9 mouse cellular contexts compared by ENCODE assay signal in the genomic region with DNA sequence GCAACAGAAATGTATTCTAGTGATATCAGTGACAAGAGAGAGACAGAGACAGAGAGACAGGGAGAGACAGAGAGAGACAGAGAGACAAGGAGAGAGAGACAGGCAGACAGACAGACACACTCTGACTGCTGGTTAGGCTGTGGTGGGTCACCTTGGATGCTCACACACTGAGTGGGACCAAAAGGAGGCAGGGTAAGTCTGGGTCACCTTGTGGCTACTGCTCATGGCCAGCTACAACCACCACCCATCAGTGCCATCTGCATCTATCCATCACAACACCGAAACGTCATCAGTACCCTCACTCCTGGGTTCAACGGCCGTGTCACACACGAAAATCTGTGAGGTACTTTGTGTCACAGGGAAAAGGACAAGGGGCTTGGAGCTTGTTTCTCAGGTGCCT. TPM values are rescaled to one million over a fixed set of nuclear protein-coding genes. Genes with fewer than 3 reads are reported as not detected.
DNase-seq lines count a peak whose midpoint lies in the region; ATAC-seq and TF ChIP-seq lines count a peak whose summit lies in the region.
"Had no signal": no experiment of that assay in that cellular context is flagged by ENCODE, and none has a peak within 500 bp of the region (broad histone marks: within the 10 kb centered on the region; RNA-seq: fewer than 3 reads in every experiment).

No protein-coding gene starts in this region.

- TF ChIP-seq EP300 in liver, postnatal 0 days (IDR thresholded peaks at IDR 0.05; ENCODE audit: low read depth): no peak
- no peak for TF ChIP-seq EP300 in stomach, postnatal 0 days (optimal IDR thresholded peaks at IDR 0.05)

- peak overlapping the region; percentile 49; the same call in 1 of the 2 replicates for H3K4me2 ChIP-seq in liver, postnatal 0 days (ENCODE audit: low read depth, low read length)
- peak overlapping the region; percentile 25; the same call in 1 of the 2 replicates for H3K4me2 ChIP-seq in stomach, postnatal 0 days (replicated peaks; ENCODE audit: low read depth)

- TF ChIP-seq CTCF in spleen, adult 2 months (IDR thresholded peaks at IDR 0.05; ENCODE audit: extremely low read depth, insufficient read depth, insufficient read length, insufficient replicate concordance): no peak
- no peak for TF ChIP-seq CTCF in liver, postnatal 0 days (IDR thresholded peaks at IDR 0.05; ENCODE audit: low read depth)
- no peak for TF ChIP-seq CTCF in stomach, postnatal 0 days (IDR thresholded peaks at IDR 0.05; ENCODE audit: low read depth)

- no peaks in the 10 kb centered on the region for H3K27me3 ChIP-seq in spleen, adult 2 months (ENCODE audit: control insufficient read depth, insufficient read depth, low read length)
- H3K27me3 ChIP-seq in hindbrain, embryonic 10.5 days (ENCODE audit: insufficient read depth, poor library complexity, severe bottlenecking): peaks cover 10% of the 10 kb centered on the region; the same call in 1 of the 2 replicates
- no peaks in the 10 kb centered on the region for H3K27me3 ChIP-seq in liver, postnatal 0 days (ENCODE audit: insufficient read depth, low read length)
- no peaks in the 10 kb centered on the region for H3K27me3 ChIP-seq in stomach, postnatal 0 days (ENCODE audit: control insufficient read depth, insufficient read depth, low read length)

- H3K4me3 ChIP-seq in spleen, adult 2 months (ENCODE audit: extremely low read depth, insufficient read depth, insufficient read length): peak overlapping the region; percentile 44; the same call in 1 of the 2 replicates
- H3K4me3 ChIP-seq in hindbrain, embryonic 10.5 days: peak overlapping the region; percentile 28
- no peak overlapping the region for H3K4me3 ChIP-seq in liver, postnatal 0 days (ENCODE audit: low read depth, low read length)
- H3K4me3 ChIP-seq in stomach, postnatal 0 days (ENCODE audit: low read depth, low read length): no peak overlapping the region
- H3K4me3 ChIP-seq: erythroblast, embryonic 14.5 days had no signal

- 34% methylated on average over 5 of the region's 5 CpGs for WGBS in spleen, adult 2 months
- WGBS in hindbrain, embryonic 10.5 days: 87% methylated on average over 5 of the region's 5 CpGs
- 59% methylated on average over 5 of the region's 5 CpGs for WGBS in liver, postnatal 0 days (ENCODE audit: insufficient replicate concordance)
- WGBS in stomach, postnatal 0 days: 72% methylated on average over 5 of the region's 5 CpGs

- H3K27ac ChIP-seq in spleen, adult 2 months (ENCODE audit: insufficient read depth, low read length): no peak overlapping the region
- H3K27ac ChIP-seq in hindbrain, embryonic 10.5 days: peak overlapping the region; percentile 84
- no peak overlapping the region for H3K27ac ChIP-seq in liver, postnatal 0 days (ENCODE audit: low read depth)
- H3K27ac ChIP-seq in stomach, postnatal 0 days (replicated peaks): no peak overlapping the region

- peaks cover 14% of the 10 kb centered on the region; the same call in 1 of the 2 replicates for H3K4me1 ChIP-seq in spleen, adult 2 months (ENCODE audit: control insufficient read depth, insufficient read depth, insufficient read length)
- H3K4me1 ChIP-seq in hindbrain, embryonic 10.5 days (replicated peaks): peaks cover 34% of the 10 kb centered on the region
- H3K4me1 ChIP-seq in liver, postnatal 0 days (ENCODE audit: insufficient read depth): peaks cover 5% of the 10 kb centered on the region
- no peaks in the 10 kb centered on the region for H3K4me1 ChIP-seq in stomach, postnatal 0 days (replicated peaks; ENCODE audit: control insufficient read depth, insufficient read depth)

- no peak for TF ChIP-seq POLR2A in spleen, adult 2 months (IDR thresholded peaks at IDR 0.05; ENCODE audit: low read depth, low read length)

- no peak for DNase-seq in spleen, adult 2 months (ENCODE audit: low read depth in 1 of 2, low spot score in 2 of 2)
- no peak for DNase-seq in spleen, postnatal 36 days (ENCODE audit: low spot score in 2 of 2)
- no peak for DNase-seq in hindbrain, embryonic 10.5 days (ENCODE audit: low spot score)
- DNase-seq in liver, postnatal 0 days: no peak
- no peak for DNase-seq in stomach, postnatal 0 days (ENCODE audit: low spot score)
- DNase-seq in cerebellum, postnatal 10 days: no peak
- DNase-seq in frontal cortex, postnatal 25 days (ENCODE audit: low spot score in 2 of 2): no peak
- DNase-seq in urinary bladder, postnatal 25 days (ENCODE audit: low spot score): no peak

- no peaks in the 10 kb centered on the region for H3K36me3 ChIP-seq in spleen, adult 2 months (ENCODE audit: control insufficient read depth, insufficient read depth, low read length)
- no peaks in the 10 kb centered on the region for H3K36me3 ChIP-seq in hindbrain, embryonic 10.5 days
- H3K36me3 ChIP-seq in liver, postnatal 0 days (replicated peaks; ENCODE audit: insufficient read depth, low read length): no peaks in the 10 kb centered on the region
- H3K36me3 ChIP-seq in stomach, postnatal 0 days (ENCODE audit: control insufficient read depth, insufficient read depth, low read length): no peaks in the 10 kb centered on the region

- no peak for ATAC-seq in liver, postnatal 0 days
- ATAC-seq in stomach, postnatal 0 days (ENCODE audit: low FRiP score, low TSS enrichment): no peak

- H3K9ac ChIP-seq in liver, postnatal 0 days (replicated peaks): 0 out of 2 replicates have a peak overlapping the region, but pooled peaks have one; percentile 2
- 0 out of 2 replicates have a peak overlapping the region, but pooled peaks have one; percentile 9 for H3K9ac ChIP-seq in stomach, postnatal 0 days (ENCODE audit: low read length)

- no peaks in the 10 kb centered on the region for H3K9me3 ChIP-seq in hindbrain, embryonic 10.5 days
- no peaks in the 10 kb centered on the region for H3K9me3 ChIP-seq in liver, postnatal 0 days (ENCODE audit: low read length)
- no peaks in the 10 kb centered on the region for H3K9me3 ChIP-seq in stomach, postnatal 0 days (ENCODE audit: control insufficient read depth, low read length)

RNA-seq across cellular contexts. Expression of a gene that starts 53.6 kb away (rescaled TPM):
- polyA plus RNA-seq in spleen, adult 2 months (2012; rRNA removed): 2.9 and 3.0 TPM in 2 replicates
- 14.9 and 19.3 TPM in 2 replicates for polyA plus RNA-seq in hindbrain, embryonic 10.5 days (2016; fragmentation: Nextera tagmentation; extraction: Ambion mirVana)
- polyA plus RNA-seq in liver, postnatal 0 days (2015; fragmentation: Nextera tagmentation; extraction: Ambion mirVana): 3.0 TPM in 2 replicates
- 11.3 and 13.3 TPM in 2 replicates for polyA plus RNA-seq in stomach, postnatal 0 days (2015; fragmentation: Nextera tagmentation; extraction: Ambion mirVana)

RNA-seq across cellular contexts. Expression of a gene that starts 58.0 kb away (rescaled TPM):
- 43.2 and 64.8 TPM in 2 replicates for polyA plus RNA-seq in spleen, adult 2 months (2012; rRNA removed)
- polyA plus RNA-seq in hindbrain, embryonic 10.5 days (2016; fragmentation: Nextera tagmentation; extraction: Ambion mirVana): 115 and 118 TPM in 2 replicates
- polyA plus RNA-seq in liver, postnatal 0 days (2015; fragmentation: Nextera tagmentation; extraction: Ambion mirVana): 23.1 and 24.7 TPM in 2 replicates
- polyA plus RNA-seq in stomach, postnatal 0 days (2015; fragmentation: Nextera tagmentation; extraction: Ambion mirVana): 43.5 and 46.3 TPM in 2 replicates

Comparison
In these comparisons a context has a peak if more than half of its experiments do, and no peak if none do; other contexts are left out.
1. H3K4me3 ChIP-seq: peak in spleen, adult 2 months (single experiment) and hindbrain, embryonic 10.5 days (single experiment); none in liver, postnatal 0 days (single experiment) and stomach, postnatal 0 days (single experiment).